Mouse (Mus musculus): ENCODE measurements at regions not wholly inside any gene's neighbourhood (a gene's known extent, or its start where the extent isn't known, plus 50 kb on each side); places are given as distances from the start of the nearest gene placed in this dataset.

DNA sequence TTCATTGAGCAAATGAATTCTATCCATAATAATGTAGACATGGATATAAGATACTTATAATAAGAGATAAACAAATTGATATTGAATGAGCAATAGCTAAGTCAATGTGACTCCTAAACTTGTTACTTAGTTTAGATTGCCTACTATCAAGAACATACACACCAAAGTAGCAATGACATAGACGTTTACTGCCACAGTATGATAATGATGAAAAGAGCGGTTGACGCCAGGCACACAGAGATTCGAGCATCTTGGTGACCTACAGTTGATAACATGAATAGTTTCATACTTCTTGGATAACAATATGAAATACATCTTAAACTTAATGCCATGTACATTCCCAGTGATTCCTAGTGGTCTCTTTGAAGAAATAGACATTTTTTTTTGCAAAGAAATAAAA is 55.9 kb upstream of the Tbc1d2b start:
- no peak for DNase-seq (ENCODE audit: low spot score in 2 of 2)
